Mouse (Mus musculus) bone marrow, adult 2 months (tissue): Measurements from ENCODE around the gene Zfhx2. TPM values are rescaled to one million over a fixed set of nuclear protein-coding genes. Genes with fewer than 3 reads are reported as not detected.

Experiments used
- H3K27ac ChIP-seq: fragments of 200-500 bp; 2 replicates; pipeline ENCODE4 v1.5.1; 2012; ENCODE audit warnings: low read depth, mild to moderate bottlenecking, control low read depth, inconsistent platforms, low read length; ENCODE audit not compliant: control insufficient read depth, poor library complexity, insufficient read depth
- H3K4me1 ChIP-seq: fragments of 200-500 bp; 2 replicates; pipeline ENCODE4 v1.6.1; 2011; ENCODE audit warnings: low read length; ENCODE audit not compliant: control insufficient read depth, insufficient read depth
- H3K4me3 ChIP-seq: fragments of 200-500 bp; replicated peaks from 2 replicates; pipeline ENCODE3; 2011; ENCODE audit warnings: mild to moderate bottlenecking, low read depth, low read length, control low read depth; ENCODE audit not compliant: control insufficient read depth
- CTCF ChIP-seq: fragments of 200-500 bp; IDR thresholded peaks from 2 replicates; pipeline ENCODE4 v1.5.1; 2011; ENCODE audit warnings: low read length, control low read depth; ENCODE audit not compliant: control insufficient read depth, insufficient read depth
- POLR2A ChIP-seq: fragments of 200-500 bp; IDR thresholded peaks from 2 replicates; pipeline ENCODE4 v1.6.1; 2011; ENCODE audit warnings: low read depth, mild to moderate bottlenecking, control low read depth, low read length, borderline replicate concordance; ENCODE audit not compliant: control insufficient read depth
- WGBS: fragments of 180-500 bp; shearing (Covaris S2); methylation state at CpG from one replicate; pipeline ENCODE4 v1.1.7; 2018; 5-methylcytosine and 5-hydroxymethylcytosine counted together
- polyA plus RNA-seq: library from polyadenylated mRNA; stranded (reverse); fragments of >200 nt; gene quantifications from 2 replicates; pipeline ENCODE4 v1.2.4, GENCODE M21; 2011; ENCODE audit warnings: low replicate concordance; ENCODE audit not compliant: missing spikeins, insufficient read depth, insufficient read length

Gene Zfhx2
- polyA plus RNA-seq, 1 experiment = 5.3 TPM

- Histone ChIP-seq H3K4me1 (peaks cover 2% of the 10 kb centered on the region), H3K27ac (no peak overlapping the region), H3K4me3 (no peak overlapping the region)
- 62% methylated on average over 9 of the region's 9 CpGs for WGBS
- TF ChIP-seq CTCF (no peak), POLR2A (no peak)
Observed at GRCm38 (mm10) chr14:55110076-55110475, 18.0 kb upstream of the Zfhx2 start.

- 30% methylated on average over 21 of the region's 21 CpGs for WGBS
Observed at GRCm38 (mm10) chr14:55109048-55109873, 17.1 kb upstream of the Zfhx2 start.

GRCm38 (mm10) chr14:55108202-55108870 is 16.2 kb upstream of the Zfhx2 start:
- Histone ChIP-seq H3K27ac (no peak overlapping the region), H3K4me1 (peaks cover 2% of the 10 kb centered on the region), H3K4me3 (no peak overlapping the region)
- TF ChIP-seq POLR2A (no peak), CTCF (no peak)
- WGBS = 54% methylated on average over 9 of the region's 9 CpGs

More at GRCm38 (mm10) chr14:55109048-55109873, 17.1 kb upstream of the Zfhx2 start:
- Histone ChIP-seq H3K27ac (no peak overlapping the region), H3K4me1 (peaks cover 2% of the 10 kb centered on the region), H3K4me3 (no peak overlapping the region)
- TF ChIP-seq POLR2A (no peak), CTCF (no peak)

GRCm38 (mm10) chr14:55106990-55107389 is 14.9 kb upstream of the Zfhx2 start:
- no peak overlapping the region for H3K27ac ChIP-seq
- no peak for TF ChIP-seq POLR2A
- no peak for TF ChIP-seq CTCF
- 76% methylated on average over 8 of the region's 8 CpGs for WGBS
- peaks cover 2% of the 10 kb centered on the region for H3K4me1 ChIP-seq
- H3K4me3 ChIP-seq = no peak overlapping the region

GRCm38 (mm10) chr14:55105836-55106809 is 14.0 kb upstream of the Zfhx2 start, which contains the start of gene Ap1g2:
TSS of gene Ap1g2 (minus strand) at chr14:55106593.
- peak; percentile 39; the same call in 1 of the 2 replicates for TF ChIP-seq POLR2A
- TF ChIP-seq CTCF = no peak
- Histone ChIP-seq H3K4me1 (peaks cover 2% of the 10 kb centered on the region), H3K4me3 (peak within 1 kb of the TSS; percentile 78), H3K27ac (peak within 1 kb of the TSS; percentile 28)
- under 1% methylated on average over 39 of the region's 39 CpGs for WGBS

GRCm38 (mm10) chr14:55105386-55105785 is 13.3 kb upstream of the Zfhx2 start:
- Histone ChIP-seq H3K27ac (no peak overlapping the region), H3K4me3 (no peak overlapping the region), H3K4me1 (peaks cover 2% of the 10 kb centered on the region)
- WGBS = 10% methylated on average over 7 of the region's 7 CpGs
- no peak for TF ChIP-seq CTCF
- TF ChIP-seq POLR2A = no peak

GRCm38 (mm10) chr14:55104365-55104764 is 12.2 kb upstream of the Zfhx2 start:
- no peak for TF ChIP-seq CTCF
- TF ChIP-seq POLR2A = no peak
- H3K27ac ChIP-seq = no peak overlapping the region
- H3K4me1 ChIP-seq = peaks cover 2% of the 10 kb centered on the region
- no peak overlapping the region for H3K4me3 ChIP-seq
- WGBS = 90% methylated on average over 18 of the region's 18 CpGs
